Comparison of ENCODE assay signal across 30 mouse cellular contexts in genomic region chr3:106196276-106196675, GRCm38 (mm10). TPM values are rescaled to one million over a fixed set of nuclear protein-coding genes. Genes with fewer than 3 reads are reported as not detected.
A peak's percentile ranks its signal among the peaks of the same experiment; 100 is the strongest.
DNase-seq lines count a peak whose midpoint lies in the region; ATAC-seq and TF ChIP-seq lines count a peak whose summit lies in the region.
"Had no signal": no experiment of that assay in that cellular context is flagged by ENCODE, and none has a peak within 500 bp of the region (broad histone marks: within the 10 kb centered on the region; RNA-seq: fewer than 3 reads in every experiment).

No protein-coding gene starts in this region.

- H3K27me3 ChIP-seq in forebrain, embryonic 12.5 days = no peaks in the 10 kb centered on the region
- no peaks in the 10 kb centered on the region for H3K27me3 ChIP-seq in forebrain, embryonic 10.5 days (ENCODE audit: poor library complexity, severe bottlenecking)
- H3K27me3 ChIP-seq in hindbrain, embryonic 14.5 days (ENCODE audit: control insufficient read depth, insufficient read depth, low read length) = no peaks in the 10 kb centered on the region
- no peaks in the 10 kb centered on the region for H3K27me3 ChIP-seq in hindbrain, embryonic 10.5 days (ENCODE audit: insufficient read depth, poor library complexity, severe bottlenecking)
- H3K27me3 ChIP-seq in midbrain, embryonic 14.5 days (ENCODE audit: control insufficient read depth, insufficient read depth, low read length) = no peaks in the 10 kb centered on the region
- H3K27me3 ChIP-seq in midbrain, postnatal 0 days (ENCODE audit: insufficient read depth, low read length) = no peaks in the 10 kb centered on the region
- H3K27me3 ChIP-seq: forebrain, embryonic 13.5 days; heart, embryonic 12.5 days; hindbrain, embryonic 15.5 days had no signal

- no peak overlapping the region for H3K27ac ChIP-seq in forebrain, embryonic 12.5 days
- no peak overlapping the region for H3K27ac ChIP-seq in forebrain, embryonic 10.5 days
- H3K27ac ChIP-seq in hindbrain, embryonic 14.5 days = no peak overlapping the region
- no peak overlapping the region for H3K27ac ChIP-seq in hindbrain, embryonic 10.5 days
- no peak overlapping the region for H3K27ac ChIP-seq in midbrain, embryonic 14.5 days (replicated peaks; ENCODE audit: low read depth, low read length)
- no peak overlapping the region for H3K27ac ChIP-seq in midbrain, postnatal 0 days (ENCODE audit: low read depth, low read length)
- H3K27ac ChIP-seq: forebrain, embryonic 13.5 days; gastrocnemius, adult 2 months; hindbrain, embryonic 15.5 days had no signal

- no peak overlapping the region for H3K4me2 ChIP-seq in forebrain, embryonic 12.5 days
- no peak overlapping the region for H3K4me2 ChIP-seq in hindbrain, embryonic 14.5 days (replicated peaks)
- H3K4me2 ChIP-seq in midbrain, embryonic 14.5 days (ENCODE audit: low read length) = no peak overlapping the region
- H3K4me2 ChIP-seq in midbrain, postnatal 0 days (ENCODE audit: low read depth, low read length, poor library complexity, severe bottlenecking) = no peak overlapping the region
- H3K4me2 ChIP-seq: forebrain, embryonic 13.5 days; heart, embryonic 12.5 days; hindbrain, embryonic 15.5 days had no signal

- no peaks in the 10 kb centered on the region for H3K36me3 ChIP-seq in forebrain, embryonic 12.5 days (replicated peaks)
- H3K36me3 ChIP-seq in forebrain, embryonic 10.5 days (replicated peaks) = no peaks in the 10 kb centered on the region
- H3K36me3 ChIP-seq in hindbrain, embryonic 14.5 days (replicated peaks; ENCODE audit: control insufficient read depth, insufficient read depth) = no peaks in the 10 kb centered on the region
- no peaks in the 10 kb centered on the region for H3K36me3 ChIP-seq in hindbrain, embryonic 10.5 days
- H3K36me3 ChIP-seq in midbrain, embryonic 14.5 days (ENCODE audit: control insufficient read depth, insufficient read depth, low read length) = no peaks in the 10 kb centered on the region
- H3K36me3 ChIP-seq in midbrain, postnatal 0 days (ENCODE audit: insufficient read depth, low read length) = no peaks in the 10 kb centered on the region
- H3K36me3 ChIP-seq: heart, embryonic 12.5 days; hindbrain, embryonic 15.5 days had no signal

- H3K4me1 ChIP-seq in forebrain, embryonic 12.5 days = no peaks in the 10 kb centered on the region
- no peaks in the 10 kb centered on the region for H3K4me1 ChIP-seq in forebrain, embryonic 10.5 days
- H3K4me1 ChIP-seq in hindbrain, embryonic 14.5 days (replicated peaks; ENCODE audit: control insufficient read depth, insufficient read depth, low read length) = no peaks in the 10 kb centered on the region
- H3K4me1 ChIP-seq in hindbrain, embryonic 10.5 days (replicated peaks) = no peaks in the 10 kb centered on the region
- H3K4me1 ChIP-seq in midbrain, embryonic 14.5 days (ENCODE audit: control insufficient read depth, insufficient read depth, low read length) = no peaks in the 10 kb centered on the region
- H3K4me1 ChIP-seq in midbrain, postnatal 0 days (ENCODE audit: insufficient read depth, low read length) = no peaks in the 10 kb centered on the region
- H3K4me1 ChIP-seq: forebrain, embryonic 13.5 days; heart, embryonic 12.5 days; hindbrain, embryonic 15.5 days had no signal

- H3K9ac ChIP-seq in forebrain, embryonic 12.5 days = no peak overlapping the region
- no peak overlapping the region for H3K9ac ChIP-seq in hindbrain, embryonic 14.5 days
- no peak overlapping the region for H3K9ac ChIP-seq in midbrain, embryonic 14.5 days (replicated peaks; ENCODE audit: low read length)
- no peak overlapping the region for H3K9ac ChIP-seq in midbrain, postnatal 0 days (replicated peaks; ENCODE audit: low read length, poor library complexity, severe bottlenecking)
- H3K9ac ChIP-seq: forebrain, embryonic 13.5 days; forebrain, postnatal 0 days; heart, embryonic 12.5 days; hindbrain, embryonic 15.5 days had no signal

- 0 out of 2 replicates have a peak, but pooled peaks have one; percentile 17 for ATAC-seq in forebrain, embryonic 12.5 days (ENCODE audit: low FRiP score)
- 0 out of 2 replicates have a peak, but pooled peaks have one; percentile 34 for ATAC-seq in hindbrain, embryonic 14.5 days (ENCODE audit: low FRiP score)
- ATAC-seq in midbrain, embryonic 14.5 days (ENCODE audit: low FRiP score, low TSS enrichment) = peak; percentile 56
- ATAC-seq in midbrain, postnatal 0 days (ENCODE audit: low FRiP score) = no peak
- ATAC-seq: CD4-positive, CD25-positive, alpha-beta regulatory T cell, adult 4 months; forebrain, embryonic 13.5 days; forebrain, postnatal 0 days; intestine, postnatal 0 days had no signal

- no peak overlapping the region for H3K4me3 ChIP-seq in forebrain, embryonic 12.5 days (replicated peaks)
- no peak overlapping the region for H3K4me3 ChIP-seq in forebrain, embryonic 10.5 days
- H3K4me3 ChIP-seq in hindbrain, embryonic 14.5 days (replicated peaks; ENCODE audit: low read length) = no peak overlapping the region
- no peak overlapping the region for H3K4me3 ChIP-seq in hindbrain, embryonic 10.5 days
- H3K4me3 ChIP-seq in midbrain, embryonic 14.5 days (replicated peaks; ENCODE audit: low read depth, low read length) = no peak overlapping the region
- no peak overlapping the region for H3K4me3 ChIP-seq in midbrain, postnatal 0 days (ENCODE audit: low read depth, low read length)
- H3K4me3 ChIP-seq: forebrain, embryonic 13.5 days; gastrocnemius, adult 2 months; heart, embryonic 12.5 days; hindbrain, embryonic 15.5 days had no signal

- no peak for DNase-seq in forebrain, embryonic 10.5 days (ENCODE audit: extremely low spot score, low spot score)
- DNase-seq in hindbrain, embryonic 14.5 days (ENCODE audit: low spot score) = no peak
- DNase-seq in hindbrain, embryonic 10.5 days (ENCODE audit: low spot score) = no peak
- DNase-seq in midbrain, embryonic 14.5 days = no peak
- DNase-seq in midbrain, postnatal 0 days (ENCODE audit: low spot score) = no peak
- DNase-seq: adrenal gland, adult 2 months; adrenal gland, postnatal 14 days; cerebellum, adult 11 months; cerebellum, adult 2 months; cerebellum, adult 9-11 months; cerebellum, postnatal 25 days; forebrain, postnatal 0 days; gastrocnemius, adult 2 months; gastrocnemius, postnatal 14 days; heart, postnatal 14 days; heart, postnatal 4 days had no signal

- TF ChIP-seq CTCF in midbrain, postnatal 0 days (IDR thresholded peaks at IDR 0.05) = no peak

- H3K9me3 ChIP-seq in forebrain, embryonic 12.5 days = no peaks in the 10 kb centered on the region
- H3K9me3 ChIP-seq in forebrain, embryonic 10.5 days = peaks cover 20% of the 10 kb centered on the region
- H3K9me3 ChIP-seq in hindbrain, embryonic 14.5 days (ENCODE audit: control insufficient read depth, low read length) = no peaks in the 10 kb centered on the region; the same call in 1 of the 2 replicates
- peaks cover 29% of the 10 kb centered on the region for H3K9me3 ChIP-seq in hindbrain, embryonic 10.5 days
- H3K9me3 ChIP-seq in midbrain, embryonic 14.5 days (ENCODE audit: control insufficient read depth, low read length) = peaks cover 4% of the 10 kb centered on the region; the same call in 1 of the 2 replicates
- peaks cover 7% of the 10 kb centered on the region; the same call in 1 of the 2 replicates for H3K9me3 ChIP-seq in midbrain, postnatal 0 days (ENCODE audit: low read length)
- H3K9me3 ChIP-seq: hindbrain, embryonic 15.5 days had no signal

RNA-seq across cellular contexts. Expression of gene Chil4, which starts 23.0 kb away (rescaled TPM):
- polyA plus RNA-seq in forebrain, embryonic 12.5 days (2016; fragmentation: Nextera tagmentation; extraction: Ambion mirVana) = not detected in 2 replicates
- not detected in 2 replicates for polyA plus RNA-seq in forebrain, embryonic 10.5 days (2016; fragmentation: Nextera tagmentation; extraction: Ambion mirVana)
- not detected in 2 replicates for polyA plus RNA-seq in hindbrain, embryonic 14.5 days (2014; fragmentation: Nextera tagmentation; extraction: Ambion mirVana)
- polyA plus RNA-seq in hindbrain, embryonic 10.5 days (2016; fragmentation: Nextera tagmentation; extraction: Ambion mirVana) = not detected in 2 replicates
- not detected in 2 replicates for polyA plus RNA-seq in midbrain, embryonic 14.5 days (2014; fragmentation: Nextera tagmentation; extraction: Ambion mirVana)
- not detected in 2 replicates for total RNA-seq in midbrain, postnatal 0 days (2014; rRNA removed)
- polyA plus RNA-seq in midbrain, postnatal 0 days (2015; fragmentation: Nextera tagmentation; extraction: Ambion mirVana) = not detected in 2 replicates
- total RNA-seq: adrenal gland, adult 2 months; adrenal gland, postnatal 14 days; adrenal gland, postnatal 4 days; common myeloid progenitor, adult 5-6 weeks; forebrain, postnatal 0 days; gastrocnemius, adult 2 months; gastrocnemius, postnatal 14 days; gastrocnemius, postnatal 4 days; heart, postnatal 14 days; heart, postnatal 4 days; MEL had no signal
- polyA plus RNA-seq: adrenal gland, adult 2 months; C2C12; CD4-positive, CD25-positive, alpha-beta regulatory T cell, adult 4 months; cerebellum, adult 2 months; embryonic facial prominence, embryonic 14.5 days; forebrain, embryonic 13.5 days; forebrain, postnatal 0 days; frontal cortex, adult 2 months; heart, embryonic 12.5 days; intestine, embryonic 14.5 days; intestine, postnatal 0 days had no signal

RNA-seq across cellular contexts. Expression of gene Chil3, which starts 28.9 kb away (rescaled TPM):
- not detected in 2 replicates for polyA plus RNA-seq in forebrain, embryonic 12.5 days (2016; fragmentation: Nextera tagmentation; extraction: Ambion mirVana)
- polyA plus RNA-seq in forebrain, embryonic 10.5 days (2016; fragmentation: Nextera tagmentation; extraction: Ambion mirVana) = not detected in 2 replicates
- 0.47 TPM in 1 of 2 replicates, not detected in the other for polyA plus RNA-seq in hindbrain, embryonic 14.5 days (2014; fragmentation: Nextera tagmentation; extraction: Ambion mirVana)
- polyA plus RNA-seq in hindbrain, embryonic 10.5 days (2016; fragmentation: Nextera tagmentation; extraction: Ambion mirVana) = 0.14 TPM in 1 of 2 replicates, not detected in the other
- polyA plus RNA-seq in midbrain, embryonic 14.5 days (2014; fragmentation: Nextera tagmentation; extraction: Ambion mirVana) = not detected in 2 replicates
- not detected in 2 replicates for total RNA-seq in midbrain, postnatal 0 days (2014; rRNA removed)
- polyA plus RNA-seq in midbrain, postnatal 0 days (2015; fragmentation: Nextera tagmentation; extraction: Ambion mirVana) = 0.38 TPM in 1 of 2 replicates, not detected in the other
- total RNA-seq: forebrain, postnatal 0 days; gastrocnemius, adult 2 months; gastrocnemius, postnatal 14 days; MEL had no signal
- polyA plus RNA-seq: C2C12; CD4-positive, CD25-positive, alpha-beta regulatory T cell, adult 4 months; forebrain, embryonic 13.5 days; heart, embryonic 12.5 days; hindbrain, embryonic 15.5 days; intestine, embryonic 14.5 days had no signal
